Mouse (Mus musculus) liver, embryonic 11.5 days (tissue): ENCODE measurements at regions not wholly inside any gene's neighbourhood (a gene's known extent, or its start where the extent isn't known, plus 50 kb on each side); places are given as distances from the start of the nearest gene placed in this dataset.
A peak's percentile ranks its signal among the peaks of the same experiment; 100 is the strongest.

Source experiments
- ATAC-seq: fragments of 200-750 bp; cut with Nextera tagmentation; replicated peaks from 2 replicates; pipeline ENCODE4 v1.8.0; 2017; ENCODE audit warnings: moderate number of reproducible peaks, mild to moderate bottlenecking, moderate TSS enrichment, moderate library complexity; ENCODE audit not compliant: low FRiP score
- DNase-seq: peaks from one replicate; pipeline ENCODE4 v3.0.0-alpha.2; 2017; ENCODE audit warnings: low spot score
- H3K27ac ChIP-seq: fragments of 300-500 bp; sonication (generic); 2 replicates; pipeline ENCODE4 v1.5.1; 2014; ENCODE audit warnings: mild to moderate bottlenecking, low read depth, low read length, control low read depth
- H3K27me3 ChIP-seq: fragments of 300-500 bp; sonication (generic); replicated peaks from 2 replicates; pipeline ENCODE4 v1.6.1; 2014; ENCODE audit warnings: low read length, mixed read lengths; ENCODE audit not compliant: control insufficient read depth, insufficient read depth
- H3K36me3 ChIP-seq: fragments of 300-500 bp; sonication (generic); 2 replicates; pipeline ENCODE4 v1.6.1; 2014; ENCODE audit warnings: mild to moderate bottlenecking, low read length, moderate library complexity, mixed read lengths; ENCODE audit not compliant: control insufficient read depth, insufficient read depth
- H3K4me1 ChIP-seq: fragments of 300-500 bp; sonication (generic); replicated peaks from 2 replicates; pipeline ENCODE4 v1.6.1; 2014; ENCODE audit warnings: low read length, mixed read lengths; ENCODE audit not compliant: control insufficient read depth, insufficient read depth
- H3K4me2 ChIP-seq: fragments of 300-500 bp; sonication (generic); 2 replicates; pipeline ENCODE4 v1.6.1; 2014; ENCODE audit warnings: mild to moderate bottlenecking, control low read depth, moderate library complexity
- H3K4me3 ChIP-seq: fragments of 300-500 bp; sonication (generic); 2 replicates; pipeline ENCODE4 v1.5.1; 2014; ENCODE audit warnings: low read depth, low read length, control low read depth
- H3K9ac ChIP-seq: fragments of 300-500 bp; sonication (generic); 2 replicates; pipeline ENCODE4 v1.6.1; 2014; ENCODE audit warnings: low read depth, low read length, control low read depth
- H3K9me3 ChIP-seq: fragments of 300-500 bp; sonication (generic); 2 replicates; pipeline ENCODE4 v1.6.1; 2016; ENCODE audit warnings: low read length, inconsistent platforms, mixed read lengths; ENCODE audit not compliant: control insufficient read depth
- WGBS: fragments of 180-500 bp; shearing (Covaris S2); extraction: QIAGEN DNeasy Blood & Tissue Kit; methylation state at CpG from one replicate; pipeline ENCODE4 v1.1.7; 2014; 5-methylcytosine and 5-hydroxymethylcytosine counted together

- H3K36me3 ChIP-seq: no peaks in the 10 kb centered on the region
- no peaks in the 10 kb centered on the region for H3K9me3 ChIP-seq
- ATAC-seq (peak; percentile 47), DNase-seq (no peak)
- H3K27ac ChIP-seq: 0 out of 2 replicates have a peak overlapping the region, but pooled peaks have one; percentile 4
- H3K4me2 ChIP-seq: no peak overlapping the region
- no peak overlapping the region for H3K4me3 ChIP-seq
- H3K9ac ChIP-seq: no peak overlapping the region
- no peaks in the 10 kb centered on the region for H3K27me3 ChIP-seq
- no peaks in the 10 kb centered on the region; the same call in 1 of the 2 replicates for H3K4me1 ChIP-seq
- 45% methylated on average over 4 of the region's 4 CpGs for WGBS
These were observed 61.2 kb downstream of the Calml3 start for GRCm38 (mm10) chr13:3742763-3743401.

- ATAC-seq (peak; percentile 37; the same call in 1 of the 2 replicates), DNase-seq (no peak)
- no peaks in the 10 kb centered on the region for H3K36me3 ChIP-seq
- WGBS: 68% methylated on average over 2 of the region's 2 CpGs
- no peaks in the 10 kb centered on the region for H3K27me3 ChIP-seq
- no peaks in the 10 kb centered on the region for H3K9me3 ChIP-seq
- 0 out of 2 replicates have a peak overlapping the region, but pooled peaks have one; percentile 4 for H3K27ac ChIP-seq
- H3K4me3 ChIP-seq: no peak overlapping the region
- no peaks in the 10 kb centered on the region; the same call in 1 of the 2 replicates for H3K4me1 ChIP-seq
- no peak overlapping the region for H3K9ac ChIP-seq
- H3K4me2 ChIP-seq: no peak overlapping the region
These were observed 61.9 kb downstream of the Calml3 start for GRCm38 (mm10) chr13:3742094-3742730.

- 28% methylated on average over 2 of the region's 2 CpGs for WGBS
- Histone ChIP-seq H3K9me3 (no peaks in the 10 kb centered on the region), H3K4me1 (no peaks in the 10 kb centered on the region), H3K9ac (no peak overlapping the region), H3K4me3 (no peak overlapping the region), H3K27me3 (no peaks in the 10 kb centered on the region), H3K4me2 (no peak overlapping the region), H3K27ac (no peak overlapping the region), H3K36me3 (no peaks in the 10 kb centered on the region)
- DNase-seq: no peak
- ATAC-seq: no peak
These were observed 73.5 kb downstream of the Calml3 start for GRCm38 (mm10) chr13:3730699-3731021.

GRCm38 (mm10) chr13:3729926-3730698, 74.0 kb downstream of the Calml3 start:
- Histone ChIP-seq H3K4me2 (no peak overlapping the region), H3K27me3 (no peaks in the 10 kb centered on the region), H3K4me1 (no peaks in the 10 kb centered on the region), H3K9ac (no peak overlapping the region), H3K36me3 (no peaks in the 10 kb centered on the region), H3K9me3 (no peaks in the 10 kb centered on the region), H3K4me3 (no peak overlapping the region), H3K27ac (no peak overlapping the region)
- DNase-seq (no peak), ATAC-seq (no peak)
- WGBS: 31% methylated on average over 3 of the region's 3 CpGs

GRCm38 (mm10) chr13:3728888-3729287, 75.2 kb downstream of the Calml3 start:
- no peaks in the 10 kb centered on the region for H3K27me3 ChIP-seq
- no peak overlapping the region for H3K9ac ChIP-seq
- ATAC-seq (no peak), DNase-seq (no peak)
- H3K36me3 ChIP-seq: no peaks in the 10 kb centered on the region
- 67% methylated on average over 3 of the region's 3 CpGs for WGBS
- H3K9me3 ChIP-seq: no peaks in the 10 kb centered on the region
- no peak overlapping the region for H3K27ac ChIP-seq
- no peak overlapping the region for H3K4me2 ChIP-seq
- H3K4me3 ChIP-seq: no peak overlapping the region
- no peaks in the 10 kb centered on the region for H3K4me1 ChIP-seq

DNA sequence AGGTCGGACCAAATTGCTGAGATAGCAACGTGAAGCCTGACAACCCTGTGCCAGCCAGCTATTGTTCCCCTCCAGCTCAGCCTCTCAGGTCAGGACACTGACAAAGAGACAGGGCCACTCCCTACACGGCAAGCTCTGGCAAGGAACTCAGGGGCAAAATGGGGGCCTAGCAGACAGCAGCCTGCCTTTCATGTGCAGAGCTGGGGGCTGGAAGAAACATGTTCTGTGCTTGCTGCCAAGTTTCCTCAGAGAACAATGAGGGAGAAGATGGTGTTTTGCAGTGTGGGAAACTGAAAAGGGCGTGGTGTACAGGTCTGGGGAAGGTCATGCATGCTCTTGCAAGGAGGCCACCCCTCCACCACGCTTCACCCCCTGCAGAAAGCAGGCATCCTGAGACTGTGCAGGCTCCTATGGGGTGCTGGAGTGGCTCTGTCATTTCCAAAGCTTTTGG, 77.8 kb downstream of the Calml3 start:
- Histone ChIP-seq H3K9me3 (no peaks in the 10 kb centered on the region), H3K4me3 (no peak overlapping the region), H3K36me3 (no peaks in the 10 kb centered on the region), H3K9ac (no peak overlapping the region), H3K27ac (no peak overlapping the region), H3K4me2 (no peak overlapping the region), H3K4me1 (no peaks in the 10 kb centered on the region), H3K27me3 (no peaks in the 10 kb centered on the region)
- no peak for DNase-seq
- ATAC-seq: no peak
- WGBS: 39% methylated on average over 5 of the region's 5 CpGs

- H3K27ac ChIP-seq: no peak overlapping the region
- H3K4me3 ChIP-seq: no peak overlapping the region
- ATAC-seq: no peak
- H3K4me2 ChIP-seq: no peak overlapping the region
- no peaks in the 10 kb centered on the region for H3K9me3 ChIP-seq
- H3K27me3 ChIP-seq: no peaks in the 10 kb centered on the region
- WGBS: 67% methylated on average over 3 of the region's 3 CpGs
- H3K36me3 ChIP-seq: no peaks in the 10 kb centered on the region
- H3K9ac ChIP-seq: no peak overlapping the region
- no peaks in the 10 kb centered on the region for H3K4me1 ChIP-seq
- DNase-seq: no peak
These were observed 78.3 kb downstream of the Calml3 start for GRCm38 (mm10) chr13:3725803-3726202.

- WGBS: 76% methylated on average over 3 of the region's 3 CpGs
- Histone ChIP-seq H3K4me1 (no peaks in the 10 kb centered on the region), H3K27ac (no peak overlapping the region), H3K9ac (no peak overlapping the region), H3K4me3 (no peak overlapping the region), H3K27me3 (no peaks in the 10 kb centered on the region), H3K9me3 (no peaks in the 10 kb centered on the region), H3K4me2 (no peak overlapping the region), H3K36me3 (no peaks in the 10 kb centered on the region)
- ATAC-seq (no peak), DNase-seq (no peak)
These were observed 79.8 kb downstream of the Calml3 start for GRCm38 (mm10) chr13:3724313-3724712.
